Mouse (Mus musculus) G1E-ER4 (cell line): Measurements from ENCODE around the gene Saxo1. TPM values are rescaled to one million over a fixed set of nuclear protein-coding genes. Genes with fewer than 3 reads are reported as not detected.

Experiments used
- GATA1 ChIP-seq: IDR thresholded peaks from one replicate; pipeline ENCODE4 v1.8.0; 2012; ENCODE audit warnings: low read length, inconsistent platforms
- polyA plus RNA-seq: library from polyadenylated mRNA; stranded (reverse); fragments of >175 nt; gene quantifications from 2 replicates; pipeline ENCODE4 v1.2.3, GENCODE M21; 2012

Saxo1 gene
- polyA plus RNA-seq, 1 experiment = not detected

DNA sequence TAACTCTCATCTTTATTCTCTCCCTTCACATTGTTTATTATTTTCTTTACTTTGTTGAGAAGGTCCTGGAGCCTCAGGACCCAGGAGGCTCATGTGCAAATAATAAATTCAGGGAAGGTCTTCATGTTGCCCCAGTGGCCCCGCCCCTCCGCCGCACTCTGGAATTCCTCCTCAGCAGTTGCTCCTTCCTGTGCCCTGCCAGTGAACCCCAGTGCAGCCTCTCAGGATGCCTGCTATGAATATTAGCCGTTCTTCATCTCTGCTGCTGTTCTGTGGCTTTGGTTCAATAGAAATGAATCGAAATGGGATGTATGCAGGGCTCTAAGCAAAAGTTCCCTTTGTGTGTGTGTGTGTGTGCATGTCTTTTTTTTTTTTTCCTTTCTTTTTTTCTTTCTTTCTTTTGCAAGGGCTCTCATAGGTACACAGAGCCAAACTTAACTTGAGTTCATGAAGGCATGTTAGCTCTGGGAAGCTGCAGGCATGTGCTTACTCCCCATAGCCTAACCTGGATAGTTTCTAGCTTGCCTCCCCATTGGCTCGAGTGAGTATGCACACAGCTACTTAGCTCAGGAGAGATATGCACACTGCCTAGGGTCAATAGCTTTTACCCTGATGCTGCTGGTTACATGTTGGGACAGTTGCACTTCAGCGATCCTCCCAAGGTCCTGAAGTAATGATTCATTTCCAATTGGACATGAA, 151.5 kb downstream of the Saxo1 start:
- no peak for TF ChIP-seq GATA1

DNA sequence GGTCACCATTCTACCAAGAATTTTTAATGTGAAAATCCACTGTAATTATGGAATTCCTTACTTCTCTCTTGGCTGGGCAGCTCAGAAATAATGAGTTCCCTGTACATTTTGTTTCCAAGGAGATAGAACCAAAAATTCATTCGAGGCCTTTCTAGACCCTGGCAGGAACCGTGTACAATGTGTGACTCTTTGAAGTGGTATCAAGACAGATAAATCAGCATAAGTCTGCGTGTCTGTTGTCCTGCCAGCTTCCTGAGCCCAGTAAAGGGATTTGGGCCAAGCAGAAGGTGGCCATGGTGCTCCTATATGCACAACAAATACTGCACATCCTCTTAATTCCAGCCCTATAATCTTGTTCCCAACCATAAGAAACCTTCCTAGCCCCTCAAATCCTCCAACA, 157.0 kb downstream of the Saxo1 start:
- TF ChIP-seq GATA1 = no peak

DNA sequence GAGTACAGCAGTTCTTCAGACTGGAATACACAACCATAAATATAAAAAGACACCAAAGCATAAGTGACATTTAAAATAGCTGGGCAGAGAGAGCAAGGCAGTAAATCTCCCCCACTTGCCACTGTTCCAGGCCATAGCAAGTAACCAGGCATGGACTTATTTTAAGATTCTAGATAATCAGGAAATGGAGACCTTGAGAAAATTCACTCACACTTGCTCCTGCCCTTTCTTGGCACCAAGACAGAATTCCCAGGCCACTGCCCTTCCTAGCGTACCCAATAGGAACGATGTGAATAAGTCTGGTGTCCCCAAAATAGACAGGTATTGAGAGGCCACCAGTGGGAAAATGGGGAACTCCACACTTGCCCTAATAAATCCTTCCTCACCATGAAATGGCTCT, 160.7 kb downstream of the Saxo1 start:
- TF ChIP-seq GATA1 = no peak

DNA sequence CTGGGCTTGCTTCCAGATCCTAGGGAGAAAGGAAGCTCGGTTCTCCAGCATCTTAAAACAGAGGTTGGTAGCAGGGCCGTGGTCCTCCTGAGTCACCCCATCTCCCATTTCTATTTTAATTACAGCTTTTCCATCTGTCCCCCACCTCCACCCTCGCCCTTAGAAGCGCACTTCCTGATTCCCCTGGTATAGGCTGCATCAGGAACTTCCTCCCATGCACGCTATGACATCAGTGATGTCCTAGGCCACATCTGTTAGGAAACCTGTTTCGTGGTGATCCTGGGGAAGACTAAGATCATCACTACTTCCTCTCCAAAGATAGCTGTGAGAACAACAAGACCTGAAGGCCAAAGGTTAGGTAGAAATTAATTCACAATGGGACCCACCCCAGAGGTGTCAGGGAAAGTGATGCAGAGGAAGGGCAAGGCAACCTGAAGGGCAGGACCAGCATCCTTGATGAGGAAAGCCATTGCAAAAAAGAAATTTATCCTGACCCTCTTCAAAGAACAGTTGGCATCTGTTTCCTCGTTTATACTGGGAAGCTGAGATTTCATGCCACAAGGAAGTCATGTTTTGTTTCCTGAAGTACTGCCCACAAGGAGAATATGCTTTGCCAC, 161.3 kb downstream of the Saxo1 start:
- no peak for TF ChIP-seq GATA1

DNA sequence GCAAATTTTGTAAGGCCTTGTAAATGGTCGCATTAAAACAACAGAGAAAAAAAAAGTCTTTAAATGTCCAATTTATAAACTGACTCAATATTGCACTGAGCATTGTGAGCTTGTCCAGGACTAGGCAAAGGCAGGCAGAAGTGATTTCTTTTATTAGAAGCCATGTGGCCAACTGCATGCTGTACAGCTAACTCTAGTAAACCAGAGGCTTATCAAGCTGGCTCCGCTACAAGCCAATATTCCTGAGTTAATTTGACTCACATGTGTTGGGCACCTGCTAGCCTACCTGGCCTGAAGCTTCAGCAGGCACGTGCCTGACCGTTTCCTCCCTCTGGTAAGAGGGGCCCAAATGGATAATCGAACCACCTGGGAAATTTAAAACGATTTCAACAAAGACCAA, 162.5 kb downstream of the Saxo1 start:
- TF ChIP-seq GATA1 = no peak

Other genes with a start within 250 kb of the Saxo1 start
- 59.2 and 74.1 TPM in 2 replicates for gene Rraga, start 17.3 kb upstream of the Saxo1 start, polyA plus RNA-seq
- 37.3 and 42.2 TPM in 2 replicates for gene Haus6, start 53.7 kb upstream of the Saxo1 start, polyA plus RNA-seq
- 9.7 and 24.7 TPM in 2 replicates for gene Plin2, start 111.7 kb upstream of the Saxo1 start, polyA plus RNA-seq
- gene Dennd4c, start 190.2 kb upstream of the Saxo1 start, polyA plus RNA-seq = 5.7 and 8.5 TPM in 2 replicates